Mouse (Mus musculus) lung, embryonic 14.5 days (tissue): ENCODE results near the gene Rasgrf1. TPM values are rescaled to one million over a fixed set of nuclear protein-coding genes. Genes with fewer than 3 reads are reported as not detected.
A peak's percentile ranks its signal among the peaks of the same experiment; 100 is the strongest.

ENCODE experiments used
- ATAC-seq: fragments of 200-750 bp; cut with Nextera tagmentation; 2 replicates; pipeline ENCODE4 v1.8.0; 2017; ENCODE audit warnings: mild to moderate bottlenecking, moderate TSS enrichment, moderate library complexity; ENCODE audit not compliant: insufficient read depth
- DNase-seq: peaks from one replicate; pipeline ENCODE4 v3.0.0-alpha.2; 2015
- H3K27ac ChIP-seq: fragments of 300-500 bp; sonication (generic); 2 replicates; pipeline ENCODE4 v1.5.1; 2014; ENCODE audit warnings: low read depth, mild to moderate bottlenecking, moderate library complexity
- H3K27me3 ChIP-seq: fragments of 300-500 bp; sonication (generic); 2 replicates; pipeline ENCODE4 v1.6.1; 2014; ENCODE audit warnings: low read length, control low read depth; ENCODE audit not compliant: insufficient read depth
- H3K36me3 ChIP-seq: fragments of 300-500 bp; sonication (generic); 2 replicates; pipeline ENCODE4 v1.6.1; 2014; ENCODE audit warnings: control low read depth; ENCODE audit not compliant: insufficient read depth
- H3K4me1 ChIP-seq: fragments of 300-500 bp; sonication (generic); 2 replicates; pipeline ENCODE4 v1.6.1; 2014; ENCODE audit warnings: antibody characterized with exemption, control low read depth; ENCODE audit not compliant: insufficient read depth
- H3K4me2 ChIP-seq: fragments of 300-500 bp; sonication (generic); 2 replicates; pipeline ENCODE4 v1.6.1; 2014; ENCODE audit warnings: mild to moderate bottlenecking
- H3K4me3 ChIP-seq: fragments of 300-500 bp; sonication (generic); 2 replicates; pipeline ENCODE4 v1.5.1; 2014; ENCODE audit warnings: low read depth, low read length
- H3K9ac ChIP-seq: fragments of 300-500 bp; sonication (generic); 2 replicates; pipeline ENCODE4 v1.6.1; 2014
- H3K9me3 ChIP-seq: fragments of 300-500 bp; sonication (generic); 2 replicates; pipeline ENCODE4 v1.6.1; 2016; ENCODE audit warnings: low read depth, low read length, control low read depth
- CTCF ChIP-seq: IDR thresholded peaks from 2 replicates; pipeline ENCODE4 v1.5.1; 2016; ENCODE audit warnings: antibody characterized with exemption, low read depth
- WGBS: fragments of 180-500 bp; shearing (Covaris S2); extraction: QIAGEN DNeasy Blood & Tissue Kit; methylation state at CpG from one replicate; pipeline ENCODE4 v1.1.7; 2014; 5-methylcytosine and 5-hydroxymethylcytosine counted together
- polyA plus RNA-seq: library from polyadenylated mRNA; unstranded; fragments of >200 nt; fragmentation: Nextera tagmentation; extraction: Ambion mirVana; gene quantifications from 2 replicates; pipeline ENCODE4 v1.2.1, GENCODE M21; 2014

The Rasgrf1 gene
- polyA plus RNA-seq, 1 experiment from 2014 or later: 0.46 TPM

DNA sequence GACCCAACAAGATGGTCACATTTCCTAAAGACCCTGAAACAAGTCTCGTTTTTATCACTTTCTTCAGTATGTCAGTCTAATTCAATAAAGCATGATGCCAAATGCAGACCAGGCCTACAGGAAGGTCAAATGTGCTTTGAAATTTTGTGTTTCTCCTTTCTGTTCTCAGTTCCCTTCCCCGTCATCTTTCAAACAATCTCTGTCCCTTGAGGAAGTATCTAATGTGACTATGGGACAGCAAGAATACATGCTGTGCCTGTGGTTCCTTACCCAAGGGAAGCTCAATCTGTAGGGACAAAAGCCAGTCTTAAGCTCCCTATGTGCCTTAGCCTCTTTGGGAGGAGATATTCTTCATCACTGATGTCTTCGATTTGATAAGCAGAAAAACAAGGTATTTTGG, 104.9 kb downstream of the Rasgrf1 start:
- ATAC-seq: no peak

DNA sequence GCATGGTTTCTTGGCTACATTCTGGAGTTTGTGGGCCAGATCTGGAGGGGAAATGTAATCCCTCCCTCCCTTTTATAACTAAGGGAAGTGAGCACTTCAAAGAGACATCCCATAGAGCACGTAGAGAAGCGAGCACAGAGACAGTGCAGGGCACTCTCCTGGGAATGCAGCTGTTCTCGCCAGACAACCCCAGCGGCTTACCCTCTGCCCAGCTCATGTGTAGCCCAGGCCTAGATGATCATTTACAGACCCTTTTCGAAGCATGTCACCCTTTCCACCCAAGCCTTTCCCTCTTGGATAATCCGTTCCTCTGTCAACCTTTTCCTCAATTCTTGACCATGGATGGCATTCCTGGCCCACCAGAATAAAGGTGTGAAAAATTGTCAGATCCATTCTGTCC, 106.5 kb downstream of the Rasgrf1 start:
- Histone ChIP-seq H3K36me3 (no peaks in the 10 kb centered on the region), H3K4me1 (no peaks in the 10 kb centered on the region), H3K4me3 (no peak overlapping the region), H3K9me3 (no peaks in the 10 kb centered on the region), H3K27ac (no peak overlapping the region), H3K4me2 (no peak overlapping the region), H3K9ac (no peak overlapping the region), H3K27me3 (no peaks in the 10 kb centered on the region)
- TF ChIP-seq CTCF: no peak
- 82% methylated on average over 6 of the region's 6 CpGs for WGBS
- DNase-seq (no peak), ATAC-seq (no peak)

More for the DNA sequence above, 104.9 kb downstream of the Rasgrf1 start:
- Histone ChIP-seq H3K4me3 (no peak overlapping the region), H3K27me3 (no peaks in the 10 kb centered on the region), H3K36me3 (no peaks in the 10 kb centered on the region), H3K9me3 (no peaks in the 10 kb centered on the region), H3K4me1 (no peaks in the 10 kb centered on the region), H3K27ac (no peak overlapping the region), H3K4me2 (no peak overlapping the region), H3K9ac (no peak overlapping the region)
- 79% methylated on average over 3 of the region's 3 CpGs for WGBS
- TF ChIP-seq CTCF: no peak
- DNase-seq: no peak

DNA sequence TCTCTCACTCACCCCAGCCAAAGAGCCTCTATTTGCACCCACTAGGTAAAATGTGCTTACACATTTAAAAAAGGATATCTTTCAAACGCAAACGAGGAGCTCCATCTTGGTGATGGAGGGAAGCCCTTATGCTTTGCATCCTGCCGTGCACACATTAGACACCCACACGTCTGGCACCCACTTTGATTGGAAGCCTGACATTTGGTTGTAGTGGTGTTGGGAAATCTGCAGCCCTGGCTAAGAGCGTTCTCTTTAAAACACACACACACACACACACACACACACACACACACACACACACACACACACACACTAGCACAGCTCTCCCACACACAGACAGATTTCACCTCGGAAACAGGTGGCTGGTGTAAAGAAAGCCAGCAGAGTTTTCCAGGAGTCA, 111.2 kb downstream of the Rasgrf1 start:
- H3K4me1 ChIP-seq: no peaks in the 10 kb centered on the region
- no peaks in the 10 kb centered on the region for H3K27me3 ChIP-seq
- no peak for DNase-seq
- TF ChIP-seq CTCF: no peak
- no peak for ATAC-seq
- 75% methylated on average over 6 of the region's 6 CpGs for WGBS
- no peak overlapping the region for H3K27ac ChIP-seq
- no peak overlapping the region for H3K9ac ChIP-seq
- no peak overlapping the region for H3K4me3 ChIP-seq
- no peaks in the 10 kb centered on the region for H3K36me3 ChIP-seq
- no peaks in the 10 kb centered on the region for H3K9me3 ChIP-seq
- H3K4me2 ChIP-seq: no peak overlapping the region

DNA sequence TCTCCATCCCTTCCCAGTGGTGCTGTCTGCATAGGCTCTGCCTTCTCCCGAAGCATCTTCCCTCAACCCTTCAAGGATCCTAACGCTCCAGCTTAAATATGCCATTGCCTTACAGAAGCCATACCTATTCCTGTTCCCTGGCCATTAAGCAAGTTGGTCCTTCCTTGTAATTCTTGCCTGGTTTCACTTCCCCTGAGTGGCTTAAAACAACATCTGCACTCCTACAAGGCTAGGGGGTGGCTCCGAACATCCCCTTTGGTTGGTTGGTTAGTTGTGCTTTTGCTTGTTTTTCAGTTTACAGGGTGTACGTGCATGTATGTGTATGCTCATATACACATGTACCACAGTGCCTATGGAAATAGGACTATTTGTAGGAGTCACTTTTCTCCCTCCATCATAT, 111.7 kb downstream of the Rasgrf1 start:
- WGBS: 86% methylated on average over 4 of the region's 4 CpGs

DNA sequence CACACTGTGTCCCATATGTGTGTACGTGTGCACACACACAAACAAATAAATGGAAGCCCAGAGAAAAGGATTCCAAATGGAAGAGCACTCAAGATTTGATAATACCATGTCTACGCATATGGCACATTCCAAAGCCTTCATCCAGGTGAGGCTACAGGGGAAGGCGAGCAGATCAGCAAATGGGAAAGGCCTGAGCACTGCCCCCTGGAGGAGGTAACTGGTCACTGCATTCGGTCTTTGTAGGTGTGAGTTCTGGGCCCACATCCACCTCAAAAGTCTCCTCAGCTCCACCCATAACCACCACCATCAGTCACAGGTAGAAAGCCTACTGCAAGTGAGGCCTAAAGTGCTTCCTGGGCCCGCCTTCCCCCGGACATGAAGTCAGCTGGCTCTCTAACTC, 118.0 kb downstream of the Rasgrf1 start:
- Histone ChIP-seq H3K36me3 (no peaks in the 10 kb centered on the region), H3K4me2 (no peak overlapping the region), H3K9ac (no peak overlapping the region), H3K4me1 (no peaks in the 10 kb centered on the region), H3K9me3 (no peaks in the 10 kb centered on the region), H3K27me3 (no peaks in the 10 kb centered on the region), H3K4me3 (no peak overlapping the region), H3K27ac (no peak overlapping the region)
- no peak for ATAC-seq
- no peak for DNase-seq
- 0 out of 2 replicates have a peak, but pooled peaks have one; percentile 22 for TF ChIP-seq CTCF
- 86% methylated on average over 6 of the region's 6 CpGs for WGBS

More for the DNA sequence above, 111.7 kb downstream of the Rasgrf1 start:
- no peaks in the 10 kb centered on the region for H3K9me3 ChIP-seq
- DNase-seq (no peak), ATAC-seq (no peak)
- no peak overlapping the region for H3K4me3 ChIP-seq
- no peak for TF ChIP-seq CTCF
- H3K27ac ChIP-seq: no peak overlapping the region
- H3K9ac ChIP-seq: no peak overlapping the region
- no peaks in the 10 kb centered on the region for H3K27me3 ChIP-seq
- no peak overlapping the region for H3K4me2 ChIP-seq
- H3K36me3 ChIP-seq: no peaks in the 10 kb centered on the region
- H3K4me1 ChIP-seq: no peaks in the 10 kb centered on the region

DNA sequence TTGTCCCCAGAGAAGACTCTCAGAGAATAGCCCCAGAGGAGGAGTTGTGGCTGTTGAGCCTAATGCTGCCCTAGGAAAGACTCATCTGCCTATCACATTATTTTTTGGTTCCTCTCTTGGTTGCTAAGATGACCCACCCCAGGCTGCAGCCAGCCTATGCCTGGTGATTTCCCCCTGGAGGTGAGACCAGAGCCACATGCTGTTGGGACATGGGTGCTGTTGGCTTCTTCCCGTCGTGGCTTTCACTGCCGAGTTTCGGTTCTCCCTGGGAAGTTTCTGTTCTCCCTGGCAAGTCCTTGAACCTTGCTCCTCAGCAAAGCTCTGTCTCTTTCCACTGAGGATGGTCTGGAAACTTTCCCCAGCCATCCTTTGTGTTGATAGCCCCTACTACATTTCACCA, 124.2 kb downstream of the Rasgrf1 start:
- TF ChIP-seq CTCF: no peak
- DNase-seq (no peak), ATAC-seq (no peak)
- H3K9ac ChIP-seq: no peak overlapping the region
- H3K4me2 ChIP-seq: no peak overlapping the region
- 66% methylated on average over 4 of the region's 4 CpGs for WGBS
- H3K9me3 ChIP-seq: no peaks in the 10 kb centered on the region
- no peaks in the 10 kb centered on the region for H3K4me1 ChIP-seq
- H3K27ac ChIP-seq: no peak overlapping the region
- no peaks in the 10 kb centered on the region for H3K27me3 ChIP-seq
- H3K4me3 ChIP-seq: no peak overlapping the region
- no peaks in the 10 kb centered on the region for H3K36me3 ChIP-seq

DNA sequence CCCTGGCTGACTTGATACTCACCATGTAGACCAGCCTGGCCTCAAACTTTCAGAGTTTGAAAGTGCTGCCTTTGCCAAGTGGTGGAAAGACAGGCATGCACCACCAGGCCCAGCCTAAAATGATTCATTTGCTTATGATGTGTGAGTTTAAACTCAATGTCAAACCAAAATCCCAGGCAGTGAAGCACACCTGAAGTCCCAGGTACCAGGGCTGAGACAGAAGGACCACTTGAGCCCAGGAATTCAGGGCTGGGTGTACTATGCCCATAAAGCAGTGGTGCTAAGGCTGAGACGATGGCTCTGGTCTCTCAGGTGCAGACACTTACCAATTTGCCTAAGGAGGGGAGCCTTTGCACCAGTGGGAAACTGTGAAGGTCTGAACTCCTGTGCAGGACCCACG, 125.5 kb downstream of the Rasgrf1 start:
- Histone ChIP-seq H3K27me3 (no peaks in the 10 kb centered on the region), H3K27ac (peak overlapping the region; percentile 61), H3K4me1 (no peaks in the 10 kb centered on the region), H3K9ac (no peak overlapping the region), H3K4me3 (no peak overlapping the region), H3K36me3 (no peaks in the 10 kb centered on the region), H3K9me3 (no peaks in the 10 kb centered on the region), H3K4me2 (no peak overlapping the region)
- ATAC-seq (peak; percentile 26; the same call in 1 of the 2 replicates), DNase-seq (no peak)
- TF ChIP-seq CTCF: no peak
- WGBS: 57% methylated on average over 2 of the region's 2 CpGs

DNA sequence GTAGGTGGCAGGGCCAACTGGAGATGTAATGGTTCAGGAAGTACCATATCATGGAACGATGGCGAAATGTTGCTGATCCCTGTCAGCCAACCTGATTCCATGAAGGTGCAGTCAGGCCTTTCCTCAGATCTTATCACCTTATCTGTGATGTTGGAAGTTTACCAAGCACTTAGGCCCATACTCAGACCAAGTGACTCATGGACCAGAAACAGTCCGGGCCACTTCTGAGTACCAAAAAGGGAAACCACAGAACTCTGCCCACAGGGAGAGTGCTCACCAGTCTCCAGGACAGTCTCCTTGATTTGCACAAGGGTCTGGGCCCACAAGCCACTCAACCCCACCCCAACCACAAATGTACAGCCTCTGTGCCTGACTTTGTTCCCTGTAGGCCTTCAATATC, 126.1 kb downstream of the Rasgrf1 start:
- DNase-seq (peak; percentile 53), ATAC-seq (peak; percentile 74)
- peak overlapping the region; percentile 61; the same call in 1 of the 2 replicates for H3K27ac ChIP-seq
- no peak overlapping the region for H3K9ac ChIP-seq
- no peaks in the 10 kb centered on the region for H3K27me3 ChIP-seq
- no peak overlapping the region for H3K4me3 ChIP-seq
- H3K9me3 ChIP-seq: no peaks in the 10 kb centered on the region
- 68% methylated on average over 3 of the region's 3 CpGs for WGBS
- H3K4me1 ChIP-seq: no peaks in the 10 kb centered on the region
- H3K4me2 ChIP-seq: no peak overlapping the region
- no peak for TF ChIP-seq CTCF
- no peaks in the 10 kb centered on the region for H3K36me3 ChIP-seq
